Mouse (Mus musculus): ENCODE measurements around the gene Mlf1.

Mlf1 gene

DNA sequence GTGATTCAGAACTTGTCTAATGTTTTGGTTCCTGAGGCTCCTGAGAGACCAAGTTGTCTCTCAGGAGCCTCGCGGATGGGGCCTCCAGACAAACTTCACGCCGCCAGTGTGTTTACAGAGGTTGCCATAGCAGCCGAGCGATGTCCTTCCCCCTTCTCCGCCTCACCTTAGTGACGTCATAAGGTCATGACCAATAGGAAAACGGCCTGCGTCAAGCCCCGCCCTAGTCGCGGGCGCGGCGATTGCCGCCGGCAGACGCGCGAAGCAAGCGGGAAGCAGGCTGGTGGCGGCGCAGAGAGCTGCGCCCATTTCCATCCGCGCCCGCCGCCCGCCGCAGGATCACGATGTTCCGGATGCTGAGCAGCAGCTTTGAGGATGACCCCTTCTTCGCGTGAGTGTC, at the start of gene Mlf1:
TSS of gene Mlf1 (plus strand) at position 226 of the 400 bp plus-strand sequence.
- peak; percentile 91 for DNase-seq (ENCODE audit: extremely low spot score, low spot score)

- DNase-seq (ENCODE audit: extremely low spot score, low spot score), result no peak
Measured at GRCm38 (mm10) chr3:67339558-67339957, 34.3 kb upstream of the Mlf1 start.

- DNase-seq (ENCODE audit: extremely low spot score, low spot score), result no peak
Measured at GRCm38 (mm10) chr3:67340921-67341320, 33.0 kb upstream of the Mlf1 start.

GRCm38 (mm10) chr3:67343004-67343662, 30.8 kb upstream of the Mlf1 start:
- DNase-seq (ENCODE audit: extremely low spot score, low spot score), result no peak

- peak; percentile 43 for DNase-seq (ENCODE audit: extremely low spot score, low spot score)
Measured at GRCm38 (mm10) chr3:67344599-67344998, 29.3 kb upstream of the Mlf1 start.

DNA sequence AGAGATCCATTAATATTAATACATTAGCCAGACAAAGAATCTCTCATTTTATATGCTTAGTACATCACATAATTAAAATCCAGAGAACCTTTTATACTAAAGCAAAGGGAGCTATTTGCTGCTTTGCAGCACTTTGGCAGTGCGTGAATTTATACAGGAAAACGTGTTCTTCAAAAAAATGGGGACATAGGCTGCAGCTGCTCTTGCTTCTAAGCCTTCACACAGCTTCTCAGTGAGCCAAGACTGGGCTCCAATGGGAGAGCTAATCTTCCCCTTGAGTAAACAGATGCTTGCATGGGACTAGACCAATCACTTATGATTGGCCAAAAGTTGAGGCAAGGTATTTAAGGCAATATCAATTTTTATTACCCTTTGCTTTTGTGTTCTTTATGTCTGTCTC, 27.2 kb upstream of the Mlf1 start:
- DNase-seq (ENCODE audit: extremely low spot score, low spot score), result no peak

DNA sequence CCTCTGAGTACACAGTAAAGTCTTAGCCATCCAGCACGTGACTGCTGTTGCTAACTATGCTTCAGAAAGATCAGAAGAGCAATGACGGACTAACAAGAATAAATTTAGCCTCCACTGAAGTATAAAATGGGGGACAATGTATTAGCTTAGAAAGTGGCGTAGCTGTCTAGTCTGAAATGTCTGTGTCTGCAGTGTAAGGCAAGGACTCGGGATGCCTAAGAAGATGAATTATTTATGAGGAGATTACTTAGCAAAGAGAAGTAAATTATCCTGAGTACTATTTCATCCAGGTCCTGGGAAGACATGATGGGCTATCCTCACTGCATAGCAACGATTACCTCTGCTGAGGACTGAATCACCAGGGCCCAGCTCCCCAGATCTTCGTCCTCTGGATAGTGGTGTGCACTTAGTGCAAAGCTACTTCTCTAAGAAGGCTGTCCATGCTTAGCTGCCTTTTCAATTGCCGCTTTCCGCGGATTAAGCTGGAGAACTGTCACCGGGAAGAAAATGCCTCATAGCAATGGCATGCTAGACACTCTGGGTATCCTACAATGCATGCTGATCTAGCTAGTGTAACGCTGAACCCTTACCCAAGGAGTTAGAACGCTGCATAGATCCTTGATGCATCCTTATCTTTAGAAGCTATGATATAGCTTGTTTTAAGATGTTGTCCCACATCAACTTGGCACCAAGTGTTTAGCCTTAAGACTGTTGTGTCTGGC, 22.3 kb upstream of the Mlf1 start:
- no peak for DNase-seq (ENCODE audit: extremely low spot score, low spot score)

GRCm38 (mm10) chr3:67352128-67352762, 21.7 kb upstream of the Mlf1 start:
- DNase-seq (ENCODE audit: extremely low spot score, low spot score), result peak; percentile 38

- DNase-seq (ENCODE audit: extremely low spot score, low spot score), result no peak
Measured at GRCm38 (mm10) chr3:67352763-67353149, 21.1 kb upstream of the Mlf1 start.

DNA sequence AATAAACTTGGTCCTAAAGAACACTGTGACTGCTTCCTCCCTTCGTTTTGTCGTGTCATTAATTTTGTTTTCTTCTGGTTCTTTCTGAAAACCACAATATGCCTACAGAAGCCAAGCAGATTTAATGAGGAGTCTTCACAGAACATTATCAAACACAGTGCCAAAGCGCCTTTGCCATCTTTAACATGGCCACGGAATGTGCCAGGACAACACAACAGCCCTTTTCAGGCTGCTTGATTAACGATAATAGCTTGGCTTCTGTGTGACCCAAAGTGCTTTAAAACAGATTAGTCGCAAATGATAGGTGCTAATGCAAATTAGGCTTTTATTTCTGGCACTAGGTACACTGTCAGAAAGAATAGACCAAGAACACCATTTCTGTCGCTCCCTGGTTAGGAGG, 15.5 kb upstream of the Mlf1 start:
- DNase-seq (ENCODE audit: extremely low spot score, low spot score), result no peak

GRCm38 (mm10) chr3:67366087-67366892, 7.6 kb upstream of the Mlf1 start:
- DNase-seq (ENCODE audit: extremely low spot score, low spot score), result no peak

- DNase-seq (ENCODE audit: extremely low spot score, low spot score), result no peak
Measured at GRCm38 (mm10) chr3:67367481-67367880, 6.4 kb upstream of the Mlf1 start.

DNA sequence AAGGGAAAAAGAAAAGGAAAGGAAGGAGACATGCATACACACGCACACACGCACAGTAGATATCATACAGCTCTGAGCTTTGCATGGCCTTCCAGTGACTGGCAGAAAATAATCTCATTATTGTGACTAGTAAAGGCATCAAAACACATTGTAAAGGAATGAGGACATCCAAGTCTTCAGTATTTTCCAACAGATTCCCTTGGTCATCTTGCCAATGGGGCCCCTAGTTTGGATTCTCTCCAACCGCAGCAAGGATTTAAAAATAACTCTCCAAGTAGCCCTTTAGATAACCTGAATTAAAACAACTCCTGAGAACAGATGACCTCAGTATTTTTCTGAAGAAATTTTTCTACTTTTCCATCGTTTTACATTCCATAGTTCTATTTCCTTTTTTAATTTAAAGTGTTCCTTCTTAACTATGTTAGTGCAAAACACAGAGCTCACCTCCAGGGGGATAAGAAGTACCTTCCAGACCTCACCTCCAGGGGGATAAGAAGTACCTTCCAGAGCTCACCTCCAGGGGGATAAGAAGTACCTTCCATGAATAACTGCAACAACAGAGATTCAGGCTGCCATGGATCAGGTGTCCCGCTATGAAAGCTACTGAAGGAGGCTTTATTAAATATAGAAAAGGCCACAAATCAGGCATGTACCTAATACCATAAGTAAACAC, 4.4 kb upstream of the Mlf1 start:
- DNase-seq (ENCODE audit: extremely low spot score, low spot score), result no peak

GRCm38 (mm10) chr3:67372194-67372593, 1.7 kb upstream of the Mlf1 start:
- no peak for DNase-seq (ENCODE audit: extremely low spot score, low spot score)

GRCm38 (mm10) chr3:67372781-67373180, 1.1 kb upstream of the Mlf1 start:
- DNase-seq (ENCODE audit: extremely low spot score, low spot score), result no peak

DNA sequence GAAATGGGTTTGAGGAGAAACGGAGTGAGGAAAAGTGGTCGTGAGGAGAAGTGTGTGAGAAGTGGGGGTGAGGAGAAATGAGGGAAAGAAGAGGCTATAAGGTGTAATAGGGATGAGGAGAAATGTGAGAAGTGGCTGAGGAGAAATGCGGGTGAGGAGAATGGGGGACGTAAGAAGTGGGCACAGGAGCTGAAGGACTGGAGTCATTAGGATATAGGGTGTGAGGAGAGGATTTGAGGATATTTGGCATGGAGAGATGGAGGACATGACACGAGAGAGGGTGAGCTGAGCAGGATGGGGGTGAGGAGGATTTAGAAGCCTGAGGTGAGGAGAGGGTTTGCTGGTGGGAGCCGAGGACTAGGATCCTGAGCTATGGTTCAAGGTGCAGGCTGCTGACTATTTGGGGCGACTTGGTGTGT, 472 bp downstream of the Mlf1 start:
- peak; percentile 16 for DNase-seq (ENCODE audit: extremely low spot score, low spot score)

- DNase-seq (ENCODE audit: extremely low spot score, low spot score), result no peak
Measured at GRCm38 (mm10) chr3:67375063-67375462, 1.2 kb downstream of the Mlf1 start, which contains the start of gene Gm17402. TSS of gene Gm17402 (minus strand) at chr3:67375163.

DNA sequence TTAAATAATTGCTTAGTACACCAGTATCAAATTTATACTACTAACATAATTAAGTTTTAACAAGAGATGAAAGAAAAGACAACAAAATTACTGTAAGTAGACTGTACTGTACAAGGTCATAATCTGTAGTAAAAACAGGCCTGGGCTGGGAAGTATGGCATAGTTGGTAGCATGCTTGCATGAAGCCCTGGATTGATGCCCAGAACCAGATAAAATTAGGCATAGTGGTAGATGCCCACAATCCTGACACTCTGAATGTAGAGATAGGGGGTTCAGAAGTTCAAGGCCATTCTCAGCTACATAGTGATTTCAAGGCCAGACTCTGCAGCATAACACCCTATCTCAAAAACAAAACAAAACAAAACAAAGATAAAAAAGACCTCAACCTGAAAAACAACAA, 4.3 kb downstream of the Mlf1 start:
- DNase-seq (ENCODE audit: extremely low spot score, low spot score), result no peak

DNA sequence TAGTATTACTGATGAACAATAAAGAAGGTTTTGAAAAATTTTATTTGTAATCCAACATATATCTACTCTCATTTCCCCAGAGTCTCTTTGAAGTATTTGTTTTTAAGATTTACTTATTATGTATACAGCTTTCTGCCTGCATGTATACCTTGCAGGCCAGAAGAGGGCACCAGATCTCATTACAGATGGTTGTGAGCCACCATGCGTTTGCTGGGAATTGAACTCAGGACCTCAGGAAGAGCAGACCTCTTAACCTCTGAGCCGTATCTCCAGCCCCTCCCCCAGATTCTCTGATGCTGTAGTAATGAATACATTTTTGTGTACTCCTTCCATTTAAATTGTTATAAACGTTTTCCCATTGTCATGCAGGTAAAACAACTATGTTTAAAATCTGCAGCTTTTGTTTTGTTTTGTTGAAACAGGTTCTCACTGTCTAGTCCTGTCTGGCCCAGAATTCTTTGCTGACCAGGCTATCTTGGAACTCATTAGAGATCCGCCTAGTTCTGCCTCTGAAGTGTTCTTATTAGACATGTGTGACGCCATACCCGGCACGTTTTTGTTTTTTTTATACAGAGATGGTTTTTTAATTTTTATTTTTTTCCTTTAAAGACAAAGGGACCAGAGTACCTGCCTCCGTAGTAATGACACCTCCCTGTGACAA, 55.6 kb downstream of the Mlf1 start:
- DNase-seq (ENCODE audit: extremely low spot score, low spot score), result no peak

GRCm38 (mm10) chr3:67429999-67430380, 56.1 kb downstream of the Mlf1 start, which contains the start of gene Gfm1:
TSS of gene Gfm1 (plus strand) at chr3:67430096.
- peak; percentile 82 for DNase-seq (ENCODE audit: extremely low spot score, low spot score)

GRCm38 (mm10) chr3:67434011-67434410, 60.1 kb downstream of the Mlf1 start:
- no peak for DNase-seq (ENCODE audit: extremely low spot score, low spot score)

All from neural tube, embryonic 10.5 days (tissue).